Mouse (Mus musculus) central nervous system, embryonic 11.5 days (tissue): ENCODE data around the gene Gucy1a1. TPM values are rescaled to one million over a fixed set of nuclear protein-coding genes. Genes with fewer than 3 reads are reported as not detected.

Experiments
- polyA plus RNA-seq: library from polyadenylated mRNA; depleted of rRNA; stranded (reverse); fragments of >200 nt; gene quantifications from 2 replicates; pipeline ENCODE4 v1.2.3, GENCODE M21; 2012; rRNA removed

Gucy1a1 gene
- polyA plus RNA-seq, result 2.5 and 4.7 TPM in 2 replicates

DNA sequence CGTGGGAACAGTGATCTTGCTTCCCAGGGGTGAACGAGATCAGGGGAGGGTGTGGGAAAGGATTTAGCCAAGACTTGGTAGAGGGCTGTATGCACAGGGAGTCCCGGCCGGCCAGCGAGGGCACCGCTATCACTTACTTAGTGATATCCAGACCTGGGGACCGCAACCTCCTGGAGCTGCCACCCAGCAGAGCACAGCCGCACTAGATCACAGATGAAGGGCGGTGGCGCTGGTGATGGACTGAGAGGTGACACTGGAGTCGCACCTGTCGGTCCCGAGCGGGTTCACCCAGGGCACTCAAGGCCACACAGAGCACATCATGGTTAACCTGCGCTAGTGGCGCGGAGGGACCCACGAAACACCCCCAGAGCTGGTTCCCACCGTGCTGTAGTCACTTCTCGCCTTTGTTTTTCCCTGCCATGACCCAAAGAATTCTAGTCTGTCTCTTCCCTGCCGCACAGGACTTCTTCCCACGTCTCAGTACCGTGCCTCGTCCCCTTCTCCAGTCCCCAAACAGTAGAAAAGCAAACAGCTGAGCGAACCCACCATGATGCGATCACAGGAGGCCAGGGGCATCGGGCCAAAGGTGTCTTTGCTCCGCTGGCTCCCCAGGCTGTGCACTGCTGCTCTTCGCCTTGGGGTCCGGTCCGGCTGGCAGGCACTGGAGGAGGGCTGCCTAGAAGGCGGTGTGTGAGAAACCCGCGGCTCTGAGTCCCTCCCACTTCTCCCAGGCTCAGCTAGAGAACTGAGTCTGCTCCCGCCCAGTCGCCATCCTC, at the start of gene Gucy1a1:
Gene Gucy1a1 (minus strand): TSS at position 664 of the 776 bp plus-strand sequence.

GRCm38 (mm10) chr3:82074201-82074851, 71.3 kb downstream of the Gucy1a1 start, which contains the start of gene Gucy1b1:
TSS of gene Gucy1b1 (minus strand) at chr3:82074689.

Other genes starting within 250 kb of the Gucy1a1 start
- 2.8 and 5.6 TPM in 2 replicates for gene Ctso, start 213.2 kb downstream of the Gucy1a1 start, polyA plus RNA-seq
- gene Tdo2, start 169.6 kb downstream of the Gucy1a1 start, polyA plus RNA-seq, result 0.07 and 0.22 TPM in 2 replicates
- gene Asic5, start 163.5 kb downstream of the Gucy1a1 start, polyA plus RNA-seq, result not detected in 2 replicates
- 7.3 and 8.8 TPM in 2 replicates for gene Gucy1b1, start 71.1 kb downstream of the Gucy1a1 start, polyA plus RNA-seq
- gene Map9, start 212.3 kb upstream of the Gucy1a1 start, polyA plus RNA-seq, result 6.6 and 6.8 TPM in 2 replicates